Mouse (Mus musculus): ENCODE measurements at regions not wholly inside any gene's neighbourhood (a gene's known extent, or its start where the extent isn't known, plus 50 kb on each side); places are given as distances from the start of the nearest gene placed in this dataset.

DNA sequence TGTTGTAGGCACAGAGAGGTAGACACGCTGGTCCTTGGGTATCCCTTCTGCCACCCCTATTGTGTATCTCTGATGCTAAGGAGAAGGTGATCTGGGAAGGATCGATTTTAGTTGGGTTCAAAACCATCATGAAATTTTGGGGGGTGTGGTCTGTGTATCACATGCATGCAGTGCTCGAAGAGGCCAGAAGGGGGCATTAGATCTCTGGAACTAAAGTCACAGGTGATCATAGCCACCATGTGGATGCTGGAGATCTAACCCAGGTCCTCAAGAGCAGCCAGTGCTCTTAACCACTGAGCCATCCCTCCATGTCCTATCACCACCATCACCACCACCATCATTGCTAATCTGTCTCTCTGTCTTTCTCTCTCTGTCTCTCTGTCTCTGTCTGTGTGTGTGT, 100.4 kb upstream of the Eya4 start:
- no peaks in the 10 kb centered on the region for H3K4me1 ChIP-seq (ENCODE audit: control insufficient read depth, insufficient read depth, low read length)
- WGBS: 94% methylated on average over 3 of the region's 3 CpGs
- H3K4me3 ChIP-seq (ENCODE audit: insufficient read depth, low read depth, low read length): no peak overlapping the region
- no peak for TF ChIP-seq POLR2A (IDR thresholded peaks at IDR 0.05; ENCODE audit: insufficient read depth, low read depth, low read length)
- no peak for TF ChIP-seq CTCF (IDR thresholded peaks at IDR 0.05; ENCODE audit: insufficient read depth, low read depth, low read length)
- no peak overlapping the region for H3K27ac ChIP-seq (ENCODE audit: insufficient read depth, low read depth, low read length)

DNA sequence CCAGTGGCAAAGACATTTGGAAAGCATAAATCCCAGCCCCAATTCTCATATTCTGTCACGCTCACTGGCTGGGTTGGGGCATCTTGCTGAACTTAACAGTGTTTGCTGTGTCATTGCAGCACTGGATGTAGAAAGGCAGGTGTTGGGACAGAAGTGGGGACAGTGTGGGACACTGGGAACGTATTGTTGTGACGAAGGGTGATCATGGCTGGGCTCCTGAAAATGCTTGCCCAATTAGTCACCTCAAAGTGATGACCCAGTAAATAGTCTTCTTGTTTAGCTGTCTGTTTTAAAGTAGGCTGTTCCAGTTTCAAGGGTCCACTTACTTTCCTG, 100.0 kb upstream of the Eya4 start:
- H3K27ac ChIP-seq (ENCODE audit: insufficient read depth, low read depth, low read length): no peak overlapping the region
- 97% methylated on average over 3 of the region's 3 CpGs for WGBS
- H3K4me3 ChIP-seq (ENCODE audit: insufficient read depth, low read depth, low read length): no peak overlapping the region
- H3K4me1 ChIP-seq (ENCODE audit: control insufficient read depth, insufficient read depth, low read length): no peaks in the 10 kb centered on the region
- TF ChIP-seq POLR2A (IDR thresholded peaks at IDR 0.05; ENCODE audit: insufficient read depth, low read depth, low read length) (no peak), CTCF (IDR thresholded peaks at IDR 0.05; ENCODE audit: insufficient read depth, low read depth, low read length) (no peak)

- H3K4me1 ChIP-seq (ENCODE audit: control insufficient read depth, insufficient read depth, low read length): no peaks in the 10 kb centered on the region
- 78% methylated on average over 19 of the region's 19 CpGs for WGBS
- TF ChIP-seq CTCF (IDR thresholded peaks at IDR 0.05; ENCODE audit: insufficient read depth, low read depth, low read length): no peak
- TF ChIP-seq POLR2A (IDR thresholded peaks at IDR 0.05; ENCODE audit: insufficient read depth, low read depth, low read length): no peak
- H3K27ac ChIP-seq (ENCODE audit: insufficient read depth, low read depth, low read length): no peak overlapping the region
- no peak overlapping the region for H3K4me3 ChIP-seq (ENCODE audit: insufficient read depth, low read depth, low read length)
These were observed 99.5 kb upstream of the Eya4 start for GRCm38 (mm10) chr10:23449860-23450646.

DNA sequence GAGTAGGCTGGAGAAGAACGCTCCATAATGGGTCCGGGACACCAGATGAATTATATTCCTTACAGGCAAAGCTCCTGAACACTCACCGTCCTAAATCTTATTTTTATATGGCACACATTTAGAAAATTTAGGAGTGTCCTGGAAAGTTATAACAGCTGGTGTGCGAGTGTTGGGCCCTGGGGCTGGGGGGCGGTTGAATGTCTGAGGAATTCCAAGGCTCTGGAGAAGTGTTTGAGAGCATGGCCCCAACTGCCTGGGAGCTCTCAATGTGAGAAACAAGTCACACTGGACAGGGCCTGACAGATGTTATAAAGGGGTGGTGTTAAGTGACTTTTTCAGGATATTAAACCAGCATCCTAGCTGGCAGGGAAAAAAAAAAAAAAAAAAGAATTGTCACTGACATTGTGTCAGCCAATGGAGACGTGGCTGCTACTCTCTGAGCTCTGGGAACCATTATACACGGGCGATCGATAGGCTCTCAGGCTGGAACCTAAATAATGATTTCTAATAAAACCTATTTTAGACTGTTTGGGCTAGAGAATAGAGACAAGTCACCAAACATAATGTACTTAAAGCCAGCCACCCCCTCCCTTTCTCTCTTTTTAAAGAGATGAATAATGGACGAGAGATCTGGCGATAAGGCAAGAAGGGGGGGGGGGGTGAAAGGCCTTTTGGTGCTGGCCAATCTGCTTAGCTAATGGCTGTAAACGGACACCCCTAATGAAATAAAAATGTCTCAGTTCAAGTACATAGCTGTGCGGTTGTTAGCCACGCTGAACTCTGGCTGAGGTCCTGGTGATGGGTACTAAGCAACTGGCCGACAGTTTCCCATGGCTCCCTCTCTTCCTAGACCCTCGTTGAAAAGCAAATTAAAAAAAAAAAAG, 98.6 kb upstream of the Eya4 start:
- Histone ChIP-seq H3K4me3 (ENCODE audit: insufficient read depth, low read depth, low read length) (no peak overlapping the region), H3K27ac (ENCODE audit: insufficient read depth, low read depth, low read length) (no peak overlapping the region), H3K4me1 (ENCODE audit: control insufficient read depth, insufficient read depth, low read length) (no peaks in the 10 kb centered on the region)
- 65% methylated on average over 16 of the region's 16 CpGs for WGBS
- no peak for TF ChIP-seq CTCF (IDR thresholded peaks at IDR 0.05; ENCODE audit: insufficient read depth, low read depth, low read length)
- no peak for TF ChIP-seq POLR2A (IDR thresholded peaks at IDR 0.05; ENCODE audit: insufficient read depth, low read depth, low read length)

DNA sequence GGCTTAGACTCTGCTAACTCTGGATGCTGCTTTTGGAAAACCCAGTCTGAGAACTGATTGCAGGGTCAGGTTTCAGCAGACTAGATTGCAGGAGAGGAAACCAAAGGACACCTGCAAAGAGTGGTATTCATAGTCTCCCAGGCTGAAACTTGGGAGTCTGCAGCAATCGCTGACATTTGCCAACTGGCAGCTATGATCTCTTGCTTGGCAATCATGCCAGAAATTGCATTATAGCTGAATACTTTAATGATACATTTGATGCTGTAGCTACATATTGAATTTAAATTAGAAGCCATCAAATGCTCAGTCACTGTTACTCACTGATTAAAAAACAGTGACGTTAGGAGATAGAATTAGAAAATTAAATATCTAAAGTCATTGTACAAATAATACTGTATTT, 79.8 kb upstream of the Eya4 start:
- TF ChIP-seq CTCF (IDR thresholded peaks at IDR 0.05; ENCODE audit: insufficient read depth, low read depth, low read length) (no peak), POLR2A (IDR thresholded peaks at IDR 0.05; ENCODE audit: insufficient read depth, low read depth, low read length) (no peak)
- no peak overlapping the region for H3K4me3 ChIP-seq (ENCODE audit: insufficient read depth, low read depth, low read length)
- 59% methylated on average over 2 of the region's 2 CpGs for WGBS

GRCm38 (mm10) chr10:23413794-23414518, 63.4 kb upstream of the Eya4 start:
- H3K4me3 ChIP-seq (ENCODE audit: insufficient read depth, low read depth, low read length): no peak overlapping the region
- TF ChIP-seq CTCF (IDR thresholded peaks at IDR 0.05; ENCODE audit: insufficient read depth, low read depth, low read length) (no peak), POLR2A (IDR thresholded peaks at IDR 0.05; ENCODE audit: insufficient read depth, low read depth, low read length) (no peak)
- WGBS: 36% methylated on average over 7 of the region's 7 CpGs
- no peaks in the 10 kb centered on the region for H3K4me1 ChIP-seq (ENCODE audit: control insufficient read depth, insufficient read depth, low read length)
- H3K27ac ChIP-seq (ENCODE audit: insufficient read depth, low read depth, low read length): no peak overlapping the region

More for the DNA sequence above, 79.8 kb upstream of the Eya4 start:
- H3K4me1 ChIP-seq (ENCODE audit: control insufficient read depth, insufficient read depth, low read length): no peaks in the 10 kb centered on the region
- H3K27ac ChIP-seq (ENCODE audit: insufficient read depth, low read depth, low read length): no peak overlapping the region

DNA sequence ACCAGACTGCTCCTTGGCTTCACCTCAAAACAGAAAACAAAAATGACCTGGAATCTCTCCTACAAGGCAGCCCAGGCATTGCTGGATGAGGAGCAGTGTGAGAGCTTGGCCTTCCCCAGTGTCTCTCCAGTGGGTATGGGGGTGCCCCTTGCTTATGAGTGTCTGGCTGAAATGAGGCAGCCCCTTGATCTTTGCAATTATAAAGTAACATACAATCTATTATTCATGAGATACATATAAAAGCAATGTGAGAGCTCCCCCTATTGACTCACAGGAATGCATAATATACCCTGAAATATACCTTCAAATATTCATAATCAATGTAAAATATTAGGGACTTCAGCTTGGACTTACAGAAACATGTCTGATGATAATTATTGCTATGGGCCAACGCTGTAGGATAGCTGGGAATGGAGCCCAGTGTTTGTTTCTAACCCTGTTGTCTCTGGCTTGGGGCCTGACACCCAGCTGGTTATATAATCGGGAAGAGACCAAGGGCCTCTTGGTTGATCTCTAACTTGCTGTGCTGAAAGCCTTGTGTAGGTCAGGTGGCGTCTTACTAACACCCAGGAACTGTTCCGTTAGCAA, 52.9 kb upstream of the Eya4 start:
- Histone ChIP-seq H3K4me1 (ENCODE audit: control insufficient read depth, insufficient read depth, low read length) (no peaks in the 10 kb centered on the region), H3K4me3 (ENCODE audit: insufficient read depth, low read depth, low read length) (no peak overlapping the region), H3K27ac (ENCODE audit: insufficient read depth, low read depth, low read length) (no peak overlapping the region)
- TF ChIP-seq CTCF (IDR thresholded peaks at IDR 0.05; ENCODE audit: insufficient read depth, low read depth, low read length) (no peak), POLR2A (IDR thresholded peaks at IDR 0.05; ENCODE audit: insufficient read depth, low read depth, low read length) (no peak)
- 60% methylated on average over 4 of the region's 4 CpGs for WGBS

Data from olfactory bulb, adult 2 months (tissue).